Mouse (Mus musculus): Measurements from ENCODE around the gene Magi2. TPM values are rescaled to one million over a fixed set of nuclear protein-coding genes. Genes with fewer than 3 reads are reported as not detected.

Gene Magi2
- polyA plus RNA-seq, 1 experiment from 2014 or later = 6.1 TPM

DNA sequence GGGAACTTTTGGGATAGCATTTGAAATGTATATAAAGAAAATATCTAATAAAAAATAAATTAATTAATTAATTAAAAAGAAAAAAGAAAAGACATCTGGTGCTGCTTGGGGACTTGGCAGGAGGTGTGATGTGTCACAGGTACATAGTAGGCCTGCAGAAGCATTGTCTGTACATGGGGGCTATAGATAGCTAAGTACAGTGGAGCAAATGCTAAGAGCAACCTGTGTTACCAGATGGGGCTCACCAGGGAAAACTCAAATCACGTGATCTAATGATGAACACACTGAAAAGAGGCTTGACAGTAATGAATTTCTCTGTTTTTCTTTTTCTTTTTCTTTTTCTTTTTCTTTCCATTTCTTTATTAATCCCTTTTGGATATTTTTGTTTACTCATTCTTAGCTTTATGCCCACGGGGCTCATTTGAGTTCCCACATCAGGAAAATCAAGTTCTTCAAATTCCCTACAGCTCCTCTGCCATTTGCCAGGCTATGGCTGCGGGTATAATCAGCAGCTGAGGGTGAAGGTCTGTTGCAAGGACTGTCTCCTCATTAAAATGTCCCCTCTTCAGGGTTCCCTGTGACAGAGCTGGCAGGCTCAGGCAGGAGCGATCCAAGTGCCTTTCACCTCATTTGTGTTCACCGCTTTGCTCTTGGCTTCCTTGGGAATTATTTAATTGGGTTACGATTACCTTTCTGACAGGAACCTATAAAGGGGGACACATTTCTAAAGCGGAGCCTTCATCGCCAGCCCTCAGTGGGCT, 1058.4 kb downstream of the Magi2 start:
- ATAC-seq (ENCODE audit: insufficient read depth, low FRiP score, low TSS enrichment) (no peak), DNase-seq (ENCODE audit: low spot score) (no peak)
- Histone ChIP-seq H3K4me2 (ENCODE audit: low read depth) (no peak overlapping the region), H3K36me3 (ENCODE audit: control insufficient read depth, insufficient read depth, low read length) (no peaks in the 10 kb centered on the region), H3K27ac (ENCODE audit: low read depth, low read length) (no peak overlapping the region), H3K4me3 (ENCODE audit: low read depth, low read length) (no peak overlapping the region), H3K9me3 (ENCODE audit: control insufficient read depth, low read length) (no peaks in the 10 kb centered on the region), H3K9ac (ENCODE audit: low read length) (no peak overlapping the region), H3K27me3 (ENCODE audit: control insufficient read depth, insufficient read depth, low read length) (no peaks in the 10 kb centered on the region), H3K4me1 (ENCODE audit: control insufficient read depth, insufficient read depth, low read length) (no peaks in the 10 kb centered on the region)
- WGBS = 89% methylated on average over 8 of the region's 8 CpGs

DNA sequence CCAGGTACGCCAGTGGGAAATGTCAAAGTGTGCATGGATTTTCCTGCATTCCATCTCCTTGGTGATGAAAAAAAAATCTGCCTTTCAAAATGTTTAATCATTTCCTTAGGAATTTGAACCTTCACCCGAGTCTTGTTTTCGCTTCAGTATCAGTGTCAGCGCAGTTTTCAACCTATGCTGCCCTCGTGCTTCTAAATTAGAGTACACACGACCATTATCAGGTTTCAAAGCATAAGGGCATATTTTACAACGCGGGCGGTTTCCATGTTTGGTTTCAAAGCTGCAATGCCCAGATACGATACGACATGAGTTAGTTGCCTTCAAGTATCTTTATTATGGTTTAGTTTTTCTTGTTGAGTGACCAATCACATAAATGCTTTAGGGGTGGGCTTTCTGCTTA, 1067.7 kb downstream of the Magi2 start:
- Histone ChIP-seq H3K4me2 (ENCODE audit: low read depth) (no peak overlapping the region), H3K9me3 (ENCODE audit: control insufficient read depth, low read length) (no peaks in the 10 kb centered on the region), H3K4me3 (ENCODE audit: low read depth, low read length) (no peak overlapping the region), H3K27me3 (ENCODE audit: control insufficient read depth, insufficient read depth, low read length) (no peaks in the 10 kb centered on the region), H3K27ac (ENCODE audit: low read depth, low read length) (no peak overlapping the region), H3K9ac (ENCODE audit: low read length) (no peak overlapping the region), H3K4me1 (ENCODE audit: control insufficient read depth, insufficient read depth, low read length) (no peaks in the 10 kb centered on the region), H3K36me3 (ENCODE audit: control insufficient read depth, insufficient read depth, low read length) (no peaks in the 10 kb centered on the region)
- 80% methylated on average over 11 of the region's 11 CpGs for WGBS
- ATAC-seq (ENCODE audit: insufficient read depth, low FRiP score, low TSS enrichment) = no peak
- DNase-seq (ENCODE audit: low spot score) = no peak

DNA sequence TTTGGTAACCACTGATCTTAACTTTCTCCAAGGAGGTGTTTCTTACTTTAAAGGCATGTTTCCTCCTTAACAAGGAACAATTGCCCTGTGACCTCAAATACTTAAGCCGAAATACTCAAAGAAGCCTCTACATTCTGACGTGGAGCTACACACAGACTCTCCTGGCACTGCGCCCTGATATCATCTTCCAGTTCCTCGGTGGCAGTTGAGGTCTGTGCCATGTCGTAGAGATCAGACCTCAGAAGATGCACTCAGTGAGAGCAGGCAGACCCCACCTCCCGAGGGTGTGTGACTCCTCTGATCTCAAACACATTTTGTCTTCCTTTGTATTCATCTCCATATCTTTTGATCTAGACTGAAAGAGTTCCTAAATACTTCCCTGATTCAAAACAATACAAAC, 1073.0 kb downstream of the Magi2 start:
- no peaks in the 10 kb centered on the region for H3K36me3 ChIP-seq (ENCODE audit: control insufficient read depth, insufficient read depth, low read length)
- 82% methylated on average over 6 of the region's 6 CpGs for WGBS
- ATAC-seq (ENCODE audit: insufficient read depth, low FRiP score, low TSS enrichment) = no peak

DNA sequence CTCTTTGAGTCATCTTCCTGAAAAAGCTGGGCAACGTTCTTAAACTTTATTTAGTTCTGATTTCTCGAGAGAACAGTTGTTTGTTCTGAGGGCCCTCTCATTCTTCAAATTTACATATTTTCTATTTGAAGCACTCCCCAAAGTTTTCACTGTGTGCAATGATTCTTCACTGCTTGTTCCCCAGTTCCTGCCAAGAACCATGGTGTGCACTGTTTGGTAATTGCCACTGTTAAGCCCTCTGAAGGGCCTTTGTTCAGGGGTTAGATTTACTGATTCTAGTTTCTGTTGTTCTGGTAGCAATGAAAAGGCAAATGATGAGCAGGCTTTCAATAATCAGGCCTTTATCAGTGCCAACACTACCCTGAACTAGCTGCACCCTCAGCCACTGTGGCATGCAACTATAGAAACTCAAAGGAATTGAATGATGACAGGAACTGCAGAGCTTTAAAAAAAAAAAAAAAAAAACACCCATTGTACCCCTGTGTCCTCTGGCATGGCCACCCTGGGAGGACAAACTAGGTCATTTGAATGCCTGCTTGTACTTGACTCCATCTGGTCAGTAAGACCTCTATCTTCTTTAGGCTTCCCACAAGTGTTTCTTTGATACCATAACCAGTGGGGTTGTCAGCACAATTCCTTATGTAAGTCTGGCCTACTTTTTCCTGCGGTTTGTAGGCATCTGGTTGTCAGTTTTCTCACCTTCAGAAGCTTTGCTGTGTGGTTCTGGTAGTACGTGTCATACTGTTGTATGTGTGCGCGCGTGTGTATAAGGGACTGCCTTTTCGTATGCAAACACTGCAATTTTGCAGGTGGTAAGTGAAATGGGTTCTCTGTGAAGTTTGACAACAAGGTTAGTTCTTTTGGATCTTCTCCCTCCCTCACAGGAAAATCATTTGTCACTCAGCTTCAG, 1076.5 kb downstream of the Magi2 start:
- H3K4me3 ChIP-seq (ENCODE audit: low read depth, low read length) = no peak overlapping the region
- H3K9ac ChIP-seq (ENCODE audit: low read length) = no peak overlapping the region
- H3K27me3 ChIP-seq (ENCODE audit: control insufficient read depth, insufficient read depth, low read length) = no peaks in the 10 kb centered on the region
- no peaks in the 10 kb centered on the region for H3K36me3 ChIP-seq (ENCODE audit: control insufficient read depth, insufficient read depth, low read length)
- 80% methylated on average over 8 of the region's 8 CpGs for WGBS
- H3K4me1 ChIP-seq (ENCODE audit: control insufficient read depth, insufficient read depth, low read length) = no peaks in the 10 kb centered on the region
- no peaks in the 10 kb centered on the region for H3K9me3 ChIP-seq (ENCODE audit: control insufficient read depth, low read length)
- H3K27ac ChIP-seq (ENCODE audit: low read depth, low read length) = no peak overlapping the region
- ATAC-seq (ENCODE audit: insufficient read depth, low FRiP score, low TSS enrichment) (no peak), DNase-seq (ENCODE audit: low spot score) (no peak)
- H3K4me2 ChIP-seq (ENCODE audit: low read depth) = no peak overlapping the region

More for the DNA sequence above, 1073.0 kb downstream of the Magi2 start:
- Histone ChIP-seq H3K27me3 (ENCODE audit: control insufficient read depth, insufficient read depth, low read length) (no peaks in the 10 kb centered on the region), H3K4me3 (ENCODE audit: low read depth, low read length) (no peak overlapping the region), H3K27ac (ENCODE audit: low read depth, low read length) (no peak overlapping the region), H3K4me1 (ENCODE audit: control insufficient read depth, insufficient read depth, low read length) (no peaks in the 10 kb centered on the region), H3K4me2 (ENCODE audit: low read depth) (no peak overlapping the region), H3K9ac (ENCODE audit: low read length) (no peak overlapping the region), H3K9me3 (ENCODE audit: control insufficient read depth, low read length) (no peaks in the 10 kb centered on the region)
- DNase-seq (ENCODE audit: low spot score) = no peak

DNA sequence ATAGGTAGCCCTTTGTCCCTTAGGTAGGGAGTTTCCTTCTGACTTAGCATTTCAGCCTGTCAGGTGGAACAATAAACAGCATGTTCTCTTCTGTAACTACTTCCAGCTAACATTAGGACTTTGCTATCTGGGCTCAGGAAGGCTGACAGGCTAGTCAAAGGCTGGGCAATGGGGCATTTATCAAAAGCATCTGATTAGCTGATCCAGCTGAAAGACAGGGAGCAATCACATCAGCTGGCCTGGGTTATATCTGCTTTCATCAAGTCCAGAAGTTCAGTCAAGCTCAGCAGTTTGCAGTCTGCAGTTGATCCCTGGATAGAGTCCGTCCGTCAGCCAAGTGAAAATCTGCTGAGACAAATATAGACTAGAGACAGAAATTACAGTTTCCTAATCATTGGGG, 1094.1 kb downstream of the Magi2 start:
- Histone ChIP-seq H3K4me1 (ENCODE audit: control insufficient read depth, insufficient read depth, low read length) (no peaks in the 10 kb centered on the region), H3K9ac (ENCODE audit: low read length) (no peak overlapping the region), H3K4me2 (ENCODE audit: low read depth) (no peak overlapping the region), H3K27me3 (ENCODE audit: control insufficient read depth, insufficient read depth, low read length) (no peaks in the 10 kb centered on the region), H3K4me3 (ENCODE audit: low read depth, low read length) (no peak overlapping the region), H3K36me3 (ENCODE audit: control insufficient read depth, insufficient read depth, low read length) (no peaks in the 10 kb centered on the region), H3K27ac (ENCODE audit: low read depth, low read length) (no peak overlapping the region), H3K9me3 (ENCODE audit: control insufficient read depth, low read length) (no peaks in the 10 kb centered on the region)
- WGBS = 89% methylated on average over 2 of the region's 2 CpGs
- no peak for DNase-seq (ENCODE audit: low spot score)
- no peak for ATAC-seq (ENCODE audit: insufficient read depth, low FRiP score, low TSS enrichment)

DNA sequence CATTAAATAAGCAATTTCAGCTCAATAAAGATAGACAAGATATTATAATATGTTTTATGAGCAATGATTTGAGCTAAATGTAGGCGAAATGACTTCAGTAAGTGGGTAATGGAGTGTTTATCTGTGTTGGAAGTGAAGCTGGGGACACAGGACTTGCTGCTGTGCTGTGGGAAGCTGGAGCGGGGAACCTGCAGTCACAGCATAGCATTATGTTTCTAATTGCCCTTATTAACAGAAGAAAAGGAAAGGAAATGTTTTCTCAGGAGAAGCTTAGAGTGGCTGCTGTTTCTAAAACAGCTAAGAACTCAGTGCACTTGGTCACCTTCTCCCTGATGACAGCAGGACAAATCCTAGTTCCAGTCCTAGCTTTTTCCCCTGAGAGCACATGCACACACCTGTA, 1098.5 kb downstream of the Magi2 start:
- no peaks in the 10 kb centered on the region for H3K9me3 ChIP-seq (ENCODE audit: control insufficient read depth, low read length)
- H3K9ac ChIP-seq (ENCODE audit: low read length) = no peak overlapping the region
- no peaks in the 10 kb centered on the region for H3K27me3 ChIP-seq (ENCODE audit: control insufficient read depth, insufficient read depth, low read length)
- no peaks in the 10 kb centered on the region for H3K4me1 ChIP-seq (ENCODE audit: control insufficient read depth, insufficient read depth, low read length)
- H3K4me3 ChIP-seq (ENCODE audit: low read depth, low read length) = no peak overlapping the region
- no peak overlapping the region for H3K27ac ChIP-seq (ENCODE audit: low read depth, low read length)
- no peak for ATAC-seq (ENCODE audit: insufficient read depth, low FRiP score, low TSS enrichment)
- H3K4me2 ChIP-seq (ENCODE audit: low read depth) = no peak overlapping the region
- DNase-seq (ENCODE audit: low spot score) = no peak
- 45% methylated on average over 2 of the region's 2 CpGs for WGBS
- no peaks in the 10 kb centered on the region for H3K36me3 ChIP-seq (ENCODE audit: control insufficient read depth, insufficient read depth, low read length)

DNA sequence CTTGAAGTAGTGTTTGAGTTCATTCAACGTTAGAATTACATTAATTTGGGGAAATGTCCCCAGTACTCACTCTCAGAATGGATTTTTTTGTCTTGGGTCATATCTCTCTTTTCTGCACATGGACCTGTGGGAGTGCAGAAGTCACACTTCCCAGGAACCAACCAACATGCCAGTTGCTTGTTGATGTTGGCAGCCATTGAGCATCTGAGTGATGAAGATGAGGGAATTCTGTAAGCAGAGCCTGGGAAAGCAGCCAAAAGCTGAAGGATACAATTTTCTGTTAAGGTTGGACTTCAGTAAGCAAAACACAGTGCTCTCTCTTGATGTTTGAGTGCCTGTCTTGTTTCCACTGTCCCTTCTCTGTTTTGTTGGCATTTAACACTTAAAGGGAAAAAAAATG, 1102.1 kb downstream of the Magi2 start:
- no peaks in the 10 kb centered on the region for H3K36me3 ChIP-seq (ENCODE audit: control insufficient read depth, insufficient read depth, low read length)
- WGBS = 64% methylated on average over 1 of the region's 1 CpGs
- DNase-seq (ENCODE audit: low spot score) = no peak
- no peaks in the 10 kb centered on the region for H3K27me3 ChIP-seq (ENCODE audit: control insufficient read depth, insufficient read depth, low read length)
- no peaks in the 10 kb centered on the region for H3K9me3 ChIP-seq (ENCODE audit: control insufficient read depth, low read length)
- H3K4me3 ChIP-seq (ENCODE audit: low read depth, low read length) = no peak overlapping the region
- no peak overlapping the region for H3K4me2 ChIP-seq (ENCODE audit: low read depth)
- no peak overlapping the region for H3K9ac ChIP-seq (ENCODE audit: low read length)
- ATAC-seq (ENCODE audit: insufficient read depth, low FRiP score, low TSS enrichment) = no peak
- no peaks in the 10 kb centered on the region for H3K4me1 ChIP-seq (ENCODE audit: control insufficient read depth, insufficient read depth, low read length)
- no peak overlapping the region for H3K27ac ChIP-seq (ENCODE audit: low read depth, low read length)

DNA sequence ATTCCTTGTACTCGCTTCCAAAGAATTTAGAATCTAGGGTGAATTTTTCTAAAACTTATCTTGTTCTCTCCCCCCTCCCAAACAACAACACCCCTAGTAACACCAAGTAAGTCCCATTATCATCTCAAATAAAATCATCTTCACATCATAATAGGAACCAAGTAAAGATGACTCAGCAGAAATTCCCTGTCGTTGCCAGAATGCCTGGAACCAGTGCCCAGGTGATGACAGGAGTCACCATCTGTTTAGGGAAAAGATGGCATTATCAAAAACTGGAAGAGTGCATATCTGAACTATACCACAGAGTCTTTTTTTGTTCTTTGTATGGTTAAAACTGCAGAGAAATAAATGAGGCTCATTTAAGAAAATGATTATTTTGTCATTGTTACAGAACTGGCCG, 1103.2 kb downstream of the Magi2 start:
- Histone ChIP-seq H3K4me3 (ENCODE audit: low read depth, low read length) (no peak overlapping the region), H3K27ac (ENCODE audit: low read depth, low read length) (no peak overlapping the region), H3K36me3 (ENCODE audit: control insufficient read depth, insufficient read depth, low read length) (no peaks in the 10 kb centered on the region), H3K27me3 (ENCODE audit: control insufficient read depth, insufficient read depth, low read length) (no peaks in the 10 kb centered on the region), H3K4me1 (ENCODE audit: control insufficient read depth, insufficient read depth, low read length) (no peaks in the 10 kb centered on the region), H3K9me3 (ENCODE audit: control insufficient read depth, low read length) (no peaks in the 10 kb centered on the region), H3K9ac (ENCODE audit: low read length) (no peak overlapping the region), H3K4me2 (ENCODE audit: low read depth) (no peak overlapping the region)
- WGBS = 86% methylated on average over 3 of the region's 3 CpGs
- ATAC-seq (ENCODE audit: insufficient read depth, low FRiP score, low TSS enrichment) (no peak), DNase-seq (ENCODE audit: low spot score) (no peak)

DNA sequence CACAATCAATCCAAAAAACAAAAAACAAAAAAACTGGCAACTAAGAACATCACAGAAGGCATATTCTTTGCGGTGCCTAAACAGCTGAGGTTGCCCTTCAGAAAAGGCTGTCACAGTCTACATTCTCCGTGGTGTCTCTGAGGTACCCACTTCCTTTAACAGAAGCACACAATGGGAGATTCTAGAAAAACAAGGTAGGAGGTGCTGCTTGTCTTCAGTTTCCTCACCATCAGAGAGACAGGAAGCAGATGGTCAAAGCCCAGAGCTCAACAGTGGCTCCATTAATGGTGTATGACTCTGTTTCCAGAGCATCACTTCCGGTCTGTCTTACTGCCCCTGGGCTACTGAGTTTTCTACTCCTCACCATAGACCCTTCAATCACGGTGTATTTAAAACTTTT, 1105.7 kb downstream of the Magi2 start:
- ATAC-seq (ENCODE audit: insufficient read depth, low FRiP score, low TSS enrichment) (no peak), DNase-seq (ENCODE audit: low spot score) (no peak)
- WGBS = 81% methylated on average over 4 of the region's 4 CpGs
- Histone ChIP-seq H3K4me1 (ENCODE audit: control insufficient read depth, insufficient read depth, low read length) (no peaks in the 10 kb centered on the region), H3K27me3 (ENCODE audit: control insufficient read depth, insufficient read depth, low read length) (no peaks in the 10 kb centered on the region), H3K4me2 (ENCODE audit: low read depth) (no peak overlapping the region), H3K9me3 (ENCODE audit: control insufficient read depth, low read length) (no peaks in the 10 kb centered on the region), H3K27ac (ENCODE audit: low read depth, low read length) (no peak overlapping the region), H3K36me3 (ENCODE audit: control insufficient read depth, insufficient read depth, low read length) (no peaks in the 10 kb centered on the region), H3K9ac (ENCODE audit: low read length) (no peak overlapping the region), H3K4me3 (ENCODE audit: low read depth, low read length) (no peak overlapping the region)
